Mouse (Mus musculus) forebrain, embryonic 10.5 days (tissue): ENCODE data around the gene Kctd6. TPM values are rescaled to one million over a fixed set of nuclear protein-coding genes. Genes with fewer than 3 reads are reported as not detected.
A peak's percentile ranks its signal among the peaks of the same experiment; 100 is the strongest.

Source experiments
- DNase-seq: peaks from one replicate; pipeline ENCODE4 v3.0.0-alpha.2; 2017; ENCODE audit warnings: low spot score; ENCODE audit errors: extremely low spot score
- H3K27ac ChIP-seq: fragments of 300-500 bp; sonication (generic); 2 replicates; pipeline ENCODE4 v1.5.1; 2016; ENCODE audit warnings: mild to moderate bottlenecking
- H3K27me3 ChIP-seq: fragments of 300-500 bp; sonication (generic); 2 replicates; pipeline ENCODE4 v1.6.1; 2016; ENCODE audit warnings: mild to moderate bottlenecking; ENCODE audit not compliant: poor library complexity, severe bottlenecking
- H3K36me3 ChIP-seq: fragments of 300-500 bp; sonication (generic); replicated peaks from 2 replicates; pipeline ENCODE4 v1.6.1; 2016; ENCODE audit warnings: mild to moderate bottlenecking, moderate library complexity
- H3K4me1 ChIP-seq: fragments of 300-500 bp; sonication (generic); 2 replicates; pipeline ENCODE4 v1.6.1; 2016
- H3K4me3 ChIP-seq: fragments of 300-500 bp; sonication (generic); 2 replicates; pipeline ENCODE4 v1.5.1; 2016; ENCODE audit warnings: mild to moderate bottlenecking, moderate library complexity
- H3K9me3 ChIP-seq: fragments of 300-500 bp; sonication (generic); 2 replicates; pipeline ENCODE4 v1.6.1; 2016; ENCODE audit warnings: mild to moderate bottlenecking, moderate library complexity
- WGBS: fragments of 180-500 bp; shearing (Covaris S2); methylation state at CpG from one replicate; pipeline ENCODE4 v1.1.7; 2016; 5-methylcytosine and 5-hydroxymethylcytosine counted together
- polyA plus RNA-seq: library from polyadenylated mRNA; unstranded; fragments of >200 nt; fragmentation: Nextera tagmentation; extraction: Ambion mirVana; gene quantifications from 2 replicates; pipeline ENCODE4 v1.2.1, GENCODE M21; 2016

Kctd6 gene
- polyA plus RNA-seq, 1 experiment from 2014 or later, result 2.8 TPM

GRCm38 (mm10) chr14:8200769-8201168 is 13.2 kb upstream of the Kctd6 start:
- Histone ChIP-seq H3K27me3 (no peaks in the 10 kb centered on the region), H3K27ac (no peak overlapping the region), H3K9me3 (no peaks in the 10 kb centered on the region), H3K4me1 (no peaks in the 10 kb centered on the region), H3K4me3 (no peak overlapping the region), H3K36me3 (no peaks in the 10 kb centered on the region)
- DNase-seq, result no peak
- 89% methylated on average over 5 of the region's 5 CpGs for WGBS

GRCm38 (mm10) chr14:8201715-8202114 is 12.2 kb upstream of the Kctd6 start:
- Histone ChIP-seq H3K27ac (no peak overlapping the region), H3K27me3 (no peaks in the 10 kb centered on the region), H3K36me3 (no peaks in the 10 kb centered on the region), H3K4me3 (no peak overlapping the region), H3K4me1 (peaks cover 8% of the 10 kb centered on the region), H3K9me3 (no peaks in the 10 kb centered on the region)
- no peak for DNase-seq
- WGBS, result 81% methylated on average over 3 of the region's 3 CpGs

- H3K27me3 ChIP-seq, result 0 out of 2 replicates have a peak, but pooled peaks cover 5% of the 10 kb centered on the region
- H3K9me3 ChIP-seq, result no peaks in the 10 kb centered on the region
- H3K27ac ChIP-seq, result no peak overlapping the region
- WGBS, result 59% methylated on average over 9 of the region's 9 CpGs
- H3K36me3 ChIP-seq, result no peaks in the 10 kb centered on the region
- no peak for DNase-seq
- H3K4me3 ChIP-seq, result no peak overlapping the region
- H3K4me1 ChIP-seq, result peaks cover 18% of the 10 kb centered on the region
Observed at GRCm38 (mm10) chr14:8206179-8206910, 7.6 kb upstream of the Kctd6 start.

- Histone ChIP-seq H3K27ac (peak overlapping the region; percentile 16; the same call in 1 of the 2 replicates), H3K9me3 (no peaks in the 10 kb centered on the region), H3K36me3 (no peaks in the 10 kb centered on the region), H3K4me3 (no peak overlapping the region), H3K27me3 (0 out of 2 replicates have a peak, but pooled peaks cover 5% of the 10 kb centered on the region), H3K4me1 (peaks cover 18% of the 10 kb centered on the region)
- 24% methylated on average over 5 of the region's 5 CpGs for WGBS
- DNase-seq, result no peak
Observed at GRCm38 (mm10) chr14:8207105-8207504, 6.8 kb upstream of the Kctd6 start.

- DNase-seq, result no peak
- Histone ChIP-seq H3K4me3 (no peak overlapping the region), H3K27ac (peak overlapping the region; percentile 16; the same call in 1 of the 2 replicates), H3K9me3 (no peaks in the 10 kb centered on the region), H3K27me3 (0 out of 2 replicates have a peak, but pooled peaks cover 5% of the 10 kb centered on the region), H3K4me1 (peaks cover 18% of the 10 kb centered on the region), H3K36me3 (no peaks in the 10 kb centered on the region)
- 61% methylated on average over 5 of the region's 5 CpGs for WGBS
Observed at GRCm38 (mm10) chr14:8207543-8207942, 6.4 kb upstream of the Kctd6 start.

- Histone ChIP-seq H3K27me3 (0 out of 2 replicates have a peak, but pooled peaks cover 5% of the 10 kb centered on the region), H3K4me3 (no peak overlapping the region), H3K4me1 (peaks cover 22% of the 10 kb centered on the region), H3K9me3 (no peaks in the 10 kb centered on the region), H3K36me3 (no peaks in the 10 kb centered on the region), H3K27ac (0 out of 2 replicates have a peak overlapping the region, but pooled peaks have one; percentile 16)
- 69% methylated on average over 3 of the region's 3 CpGs for WGBS
- DNase-seq, result no peak
Observed at GRCm38 (mm10) chr14:8208876-8209275, 5.1 kb upstream of the Kctd6 start.

GRCm38 (mm10) chr14:8209896-8210295 is 4.0 kb upstream of the Kctd6 start:
- no peaks in the 10 kb centered on the region for H3K9me3 ChIP-seq
- H3K36me3 ChIP-seq, result no peaks in the 10 kb centered on the region
- H3K4me1 ChIP-seq, result peaks cover 28% of the 10 kb centered on the region
- peaks cover 6% of the 10 kb centered on the region; the same call in 1 of the 2 replicates for H3K27me3 ChIP-seq
- no peak overlapping the region for H3K4me3 ChIP-seq
- H3K27ac ChIP-seq, result no peak overlapping the region
- WGBS, result 96% methylated on average over 2 of the region's 2 CpGs
- no peak for DNase-seq

- no peak for DNase-seq
- H3K36me3 ChIP-seq, result no peaks in the 10 kb centered on the region
- no peak overlapping the region for H3K4me3 ChIP-seq
- H3K4me1 ChIP-seq, result peaks cover 33% of the 10 kb centered on the region
- H3K27me3 ChIP-seq, result peaks cover 34% of the 10 kb centered on the region
- no peaks in the 10 kb centered on the region for H3K9me3 ChIP-seq
- H3K27ac ChIP-seq, result no peak overlapping the region
- 78% methylated on average over 2 of the region's 2 CpGs for WGBS
Observed at GRCm38 (mm10) chr14:8212996-8213395, 944 bp upstream of the Kctd6 start.

DNA sequence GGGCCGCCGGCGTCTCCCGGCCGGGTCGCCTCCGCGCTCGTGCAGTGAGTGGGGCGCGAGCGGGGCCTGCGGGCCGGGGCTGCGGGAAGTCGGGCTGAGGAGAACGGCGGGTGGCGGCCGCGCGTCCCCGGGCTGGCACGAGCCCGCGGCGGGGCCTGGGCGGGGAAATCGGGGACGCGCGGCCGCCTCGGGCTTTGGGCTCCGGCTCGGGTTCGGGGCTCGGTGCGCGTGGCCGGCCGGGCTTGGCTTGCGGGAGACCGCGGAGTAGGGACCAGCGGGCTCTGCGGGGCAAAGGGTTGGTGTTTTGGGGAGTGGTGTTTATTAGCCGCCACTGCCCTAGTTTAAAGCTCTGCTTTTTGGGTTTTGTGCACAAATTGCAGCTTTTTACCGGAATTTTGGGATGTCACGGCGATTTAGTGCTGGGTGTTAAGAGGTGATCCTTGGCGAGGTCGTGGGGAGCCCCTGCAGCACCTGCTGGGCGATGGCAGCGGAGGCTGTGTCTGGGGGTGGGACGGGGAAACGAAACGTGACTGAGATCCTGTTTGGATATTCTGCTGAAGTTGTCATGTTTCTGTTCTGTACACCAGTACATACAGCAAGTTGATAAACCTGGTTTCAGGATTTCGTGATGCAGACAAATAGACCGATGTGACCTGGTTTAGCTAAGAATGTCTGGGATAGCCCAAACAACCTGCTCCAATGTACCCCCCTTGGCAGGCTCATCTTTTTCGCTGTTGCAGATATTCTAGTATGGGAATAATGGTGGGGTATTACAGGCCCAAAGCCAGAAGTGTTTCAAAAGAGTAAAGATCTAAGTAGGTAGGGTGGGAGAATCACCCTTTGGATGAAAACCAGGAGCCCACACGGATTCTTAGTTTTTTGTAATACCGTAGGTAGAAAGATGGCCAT is 613 bp downstream of the Kctd6 start:
- Histone ChIP-seq H3K4me1 (peaks cover 49% of the 10 kb centered on the region), H3K9me3 (no peaks in the 10 kb centered on the region), H3K4me3 (peak overlapping the region; percentile 72), H3K27ac (peak overlapping the region; percentile 94), H3K27me3 (peaks cover 30% of the 10 kb centered on the region), H3K36me3 (no peaks in the 10 kb centered on the region)
- WGBS, result 2% methylated on average over 63 of the region's 63 CpGs
- DNase-seq, result peak; percentile 75

DNA sequence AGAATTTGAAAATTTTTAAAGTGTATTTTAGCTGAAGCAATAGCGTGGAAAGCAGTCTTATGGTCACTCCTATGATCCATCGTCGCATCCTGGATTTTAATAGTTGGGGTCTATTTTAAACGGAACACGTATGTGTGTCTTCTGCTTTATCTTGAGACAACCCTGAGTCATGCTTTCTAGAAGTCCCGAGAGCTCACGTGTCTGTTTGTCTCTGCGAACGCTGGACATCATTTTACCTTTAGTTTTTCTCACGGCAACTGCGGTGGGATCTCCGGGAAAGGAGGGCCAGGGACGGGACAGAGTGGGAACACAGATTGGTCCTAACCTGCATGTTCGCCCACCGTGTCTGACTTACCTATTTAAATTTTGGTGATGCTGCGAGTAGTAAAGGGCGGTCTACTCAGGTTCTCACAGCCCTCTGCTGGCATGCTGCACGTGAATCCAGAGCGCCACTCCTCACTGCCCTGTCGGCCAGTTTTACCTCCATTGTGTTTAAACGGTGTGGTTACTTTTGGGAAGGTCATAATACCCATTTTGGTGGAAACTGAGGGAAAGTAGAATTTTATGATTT is 1.4 kb downstream of the Kctd6 start:
- H3K9me3 ChIP-seq, result no peaks in the 10 kb centered on the region
- no peaks in the 10 kb centered on the region for H3K36me3 ChIP-seq
- DNase-seq, result peak; percentile 27
- H3K27me3 ChIP-seq, result peaks cover 33% of the 10 kb centered on the region
- peak overlapping the region; percentile 20; the same call in 1 of the 2 replicates for H3K27ac ChIP-seq
- H3K4me1 ChIP-seq, result peaks cover 55% of the 10 kb centered on the region
- peak overlapping the region; percentile 72 for H3K4me3 ChIP-seq
- WGBS, result 12% methylated on average over 21 of the region's 21 CpGs

DNA sequence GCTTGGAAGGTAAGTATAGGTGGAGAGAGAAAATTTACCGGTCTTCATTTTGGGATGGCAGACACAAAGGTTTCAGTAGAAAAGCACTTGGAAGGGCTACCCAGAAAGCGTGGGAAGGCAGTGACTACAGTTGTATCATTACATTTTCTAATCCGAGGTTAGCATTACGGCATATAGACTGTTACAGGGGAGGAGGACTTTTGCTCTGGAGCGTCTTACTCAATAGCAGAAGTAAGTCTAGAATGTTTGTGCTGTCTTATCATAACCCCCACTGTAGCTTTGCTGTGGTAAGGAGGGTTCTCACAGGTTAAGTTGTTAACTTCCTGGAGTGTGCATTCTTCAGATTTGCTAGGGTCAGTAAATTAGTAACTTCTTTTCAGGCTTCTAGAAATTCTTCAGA is 2.2 kb downstream of the Kctd6 start:
- Histone ChIP-seq H3K36me3 (no peaks in the 10 kb centered on the region), H3K9me3 (no peaks in the 10 kb centered on the region), H3K4me1 (peaks cover 55% of the 10 kb centered on the region), H3K27ac (peak overlapping the region; percentile 48), H3K27me3 (peaks cover 33% of the 10 kb centered on the region), H3K4me3 (peak overlapping the region; percentile 72)
- WGBS, result 68% methylated on average over 5 of the region's 5 CpGs
- no peak for DNase-seq

DNA sequence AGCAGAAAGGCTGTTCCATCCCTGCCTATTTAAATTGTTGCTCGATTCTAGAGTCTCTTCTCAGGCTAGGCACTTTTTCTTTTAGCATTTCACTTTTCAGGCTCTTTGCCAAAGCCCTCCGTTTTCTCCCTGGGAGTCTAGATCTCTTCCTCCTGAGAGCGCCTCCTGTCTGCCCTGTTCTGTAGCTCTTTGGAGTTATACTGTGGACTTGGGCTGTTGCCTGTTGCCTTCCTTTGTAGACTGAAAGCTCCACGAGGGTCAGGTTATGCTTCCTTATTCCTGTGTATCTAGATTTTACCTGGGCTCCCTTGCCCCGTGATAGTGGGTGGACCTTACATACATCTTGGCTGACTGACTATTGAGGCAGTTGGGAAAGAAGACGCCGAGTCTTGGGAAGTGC is 4.3 kb downstream of the Kctd6 start:
- Histone ChIP-seq H3K27ac (peak overlapping the region; percentile 76), H3K4me1 (peaks cover 55% of the 10 kb centered on the region), H3K9me3 (no peaks in the 10 kb centered on the region), H3K27me3 (peaks cover 33% of the 10 kb centered on the region), H3K36me3 (peaks cover 10% of the 10 kb centered on the region), H3K4me3 (peak overlapping the region; percentile 32; the same call in 1 of the 2 replicates)
- 33% methylated on average over 7 of the region's 7 CpGs for WGBS
- DNase-seq, result no peak
